Mouse (Mus musculus) stomach, embryonic 16.5 days (tissue): ENCODE measurements around the gene Nek9. TPM values are rescaled to one million over a fixed set of nuclear protein-coding genes. Genes with fewer than 3 reads are reported as not detected.

Experiments
- polyA plus RNA-seq: library from polyadenylated mRNA; unstranded; fragments of >200 nt; fragmentation: Nextera tagmentation; extraction: Ambion mirVana; gene quantifications from 2 replicates; pipeline ENCODE4 v1.2.1, GENCODE M21; 2015

Nek9 gene
- polyA plus RNA-seq, 1 experiment from 2014 or later = 17.1 TPM

Other genes starting within 250 kb of the Nek9 start
- 2.9 and 3.0 TPM in 2 replicates for gene Prox2, start 228.6 kb downstream of the Nek9 start, polyA plus RNA-seq
- 113 TPM in 2 replicates for gene Dlst, start 228.5 kb downstream of the Nek9 start, polyA plus RNA-seq
- 1.3 and 1.8 TPM in 2 replicates for gene Rps6kl1, start 188.1 kb downstream of the Nek9 start, polyA plus RNA-seq
- gene Pgf, start 161.6 kb downstream of the Nek9 start, polyA plus RNA-seq = 14.9 and 16.3 TPM in 2 replicates
- 72.9 and 82.5 TPM in 2 replicates for gene Eif2b2, start 119.9 kb downstream of the Nek9 start, polyA plus RNA-seq
- 6.6 and 8.4 TPM in 2 replicates for gene Mlh3, start 68.8 kb downstream of the Nek9 start, polyA plus RNA-seq
- 39.5 and 50.6 TPM in 2 replicates for gene Acyp1, start 50.9 kb downstream of the Nek9 start, polyA plus RNA-seq
- 2.0 and 2.1 TPM in 2 replicates for gene Zc2hc1c, start 50.8 kb downstream of the Nek9 start, polyA plus RNA-seq
- gene Tmed10, start 35.5 kb upstream of the Nek9 start, polyA plus RNA-seq = 383 and 401 TPM in 2 replicates
- gene Fos, start 134.5 kb upstream of the Nek9 start, polyA plus RNA-seq = 16.1 and 21.1 TPM in 2 replicates